Mouse (Mus musculus): ENCODE measurements around the gene Gm48551. TPM values are rescaled to one million over a fixed set of nuclear protein-coding genes. Genes with fewer than 3 reads are reported as not detected.

Gm48551 gene
- polyA plus RNA-seq, 1 experiment from 2014 or later: 4.2 TPM

- Histone ChIP-seq H3K27me3 (peaks cover 20% of the 10 kb centered on the region), H3K9me3 (replicated peaks) (no peaks in the 10 kb centered on the region), H3K4me1 (peaks cover 47% of the 10 kb centered on the region), H3K4me2 (peak overlapping the region; percentile 41), H3K4me3 (0 out of 2 replicates have a peak overlapping the region, but pooled peaks have one; percentile 3), H3K27ac (peak overlapping the region; percentile 68), H3K36me3 (ENCODE audit: poor library complexity, severe bottlenecking) (peaks cover 55% of the 10 kb centered on the region), H3K9ac (peak overlapping the region; percentile 58)
- peak; percentile 75 for ATAC-seq
- 3% methylated on average over 18 of the region's 18 CpGs for WGBS
Observed at GRCm38 (mm10) chr10:81401521-81402226, 17.4 kb downstream of the Gm48551 start.

GRCm38 (mm10) chr10:81402227-81402765 is 18.0 kb downstream of the Gm48551 start:
- Histone ChIP-seq H3K9me3 (replicated peaks) (no peaks in the 10 kb centered on the region), H3K27me3 (peaks cover 26% of the 10 kb centered on the region), H3K9ac (peak overlapping the region; percentile 58), H3K4me1 (peaks cover 53% of the 10 kb centered on the region), H3K36me3 (ENCODE audit: poor library complexity, severe bottlenecking) (peaks cover 60% of the 10 kb centered on the region), H3K4me3 (0 out of 2 replicates have a peak overlapping the region, but pooled peaks have one; percentile 3), H3K4me2 (peak overlapping the region; percentile 41), H3K27ac (peak overlapping the region; percentile 68)
- ATAC-seq: no peak
- WGBS: 19% methylated on average over 7 of the region's 7 CpGs

GRCm38 (mm10) chr10:81403511-81403910 is 19.2 kb downstream of the Gm48551 start:
- WGBS: 57% methylated on average over 10 of the region's 10 CpGs

GRCm38 (mm10) chr10:81404082-81404481 is 19.8 kb downstream of the Gm48551 start:
- Histone ChIP-seq H3K9ac (no peak overlapping the region), H3K27ac (no peak overlapping the region), H3K9me3 (replicated peaks) (no peaks in the 10 kb centered on the region), H3K36me3 (ENCODE audit: poor library complexity, severe bottlenecking) (peaks cover 65% of the 10 kb centered on the region), H3K27me3 (peaks cover 41% of the 10 kb centered on the region), H3K4me1 (peaks cover 69% of the 10 kb centered on the region), H3K4me3 (no peak overlapping the region), H3K4me2 (no peak overlapping the region)
- ATAC-seq: no peak
- WGBS: 23% methylated on average over 9 of the region's 9 CpGs

More at GRCm38 (mm10) chr10:81403511-81403910, 19.2 kb downstream of the Gm48551 start:
- Histone ChIP-seq H3K9me3 (replicated peaks) (no peaks in the 10 kb centered on the region), H3K27me3 (peaks cover 38% of the 10 kb centered on the region), H3K4me3 (no peak overlapping the region), H3K36me3 (ENCODE audit: poor library complexity, severe bottlenecking) (peaks cover 62% of the 10 kb centered on the region), H3K27ac (peak overlapping the region; percentile 40; the same call in 1 of the 2 replicates), H3K4me1 (peaks cover 65% of the 10 kb centered on the region), H3K9ac (peak overlapping the region; percentile 43; the same call in 1 of the 2 replicates), H3K4me2 (no peak overlapping the region)
- ATAC-seq: no peak

- peaks cover 41% of the 10 kb centered on the region for H3K27me3 ChIP-seq
- H3K4me3 ChIP-seq: no peak overlapping the region
- H3K9ac ChIP-seq: no peak overlapping the region
- no peak for ATAC-seq
- peaks cover 59% of the 10 kb centered on the region for H3K36me3 ChIP-seq (ENCODE audit: poor library complexity, severe bottlenecking)
- H3K4me1 ChIP-seq: peaks cover 63% of the 10 kb centered on the region
- 55% methylated on average over 18 of the region's 18 CpGs for whole genome bisulfite sequencing
- H3K4me2 ChIP-seq: no peak overlapping the region
- no peak overlapping the region for H3K27ac ChIP-seq
- no peaks in the 10 kb centered on the region for H3K9me3 ChIP-seq (replicated peaks)
Observed at GRCm38 (mm10) chr10:81404720-81405119, 20.5 kb downstream of the Gm48551 start.

- H3K4me3 ChIP-seq: no peak overlapping the region
- H3K27me3 ChIP-seq: peaks cover 41% of the 10 kb centered on the region
- no peak overlapping the region for H3K4me2 ChIP-seq
- no peaks in the 10 kb centered on the region for H3K9me3 ChIP-seq (replicated peaks)
- ATAC-seq: no peak
- peaks cover 49% of the 10 kb centered on the region for H3K36me3 ChIP-seq (ENCODE audit: poor library complexity, severe bottlenecking)
- no peak overlapping the region for H3K27ac ChIP-seq
- H3K4me1 ChIP-seq: peaks cover 58% of the 10 kb centered on the region
- no peak overlapping the region for H3K9ac ChIP-seq
- WGBS: 37% methylated on average over 13 of the region's 13 CpGs
Observed at GRCm38 (mm10) chr10:81405588-81406201, 21.4 kb downstream of the Gm48551 start.

GRCm38 (mm10) chr10:81406504-81407440 is 22.5 kb downstream of the Gm48551 start:
- peak overlapping the region; percentile 36 for H3K4me2 ChIP-seq
- ATAC-seq: no peak
- 23% methylated on average over 24 of the region's 24 CpGs for WGBS
- H3K9ac ChIP-seq: peak overlapping the region; percentile 30; the same call in 1 of the 2 replicates
- peaks cover 58% of the 10 kb centered on the region for H3K4me1 ChIP-seq
- H3K4me3 ChIP-seq: peak overlapping the region; percentile 18; the same call in 1 of the 2 replicates
- H3K27me3 ChIP-seq: peaks cover 41% of the 10 kb centered on the region
- H3K36me3 ChIP-seq (ENCODE audit: poor library complexity, severe bottlenecking): peaks cover 47% of the 10 kb centered on the region
- H3K27ac ChIP-seq: no peak overlapping the region; the same call in 1 of the 2 replicates
- H3K9me3 ChIP-seq (replicated peaks): no peaks in the 10 kb centered on the region

GRCm38 (mm10) chr10:81407539-81408423 is 23.5 kb downstream of the Gm48551 start:
- Histone ChIP-seq H3K9me3 (replicated peaks) (no peaks in the 10 kb centered on the region), H3K4me3 (peak overlapping the region; percentile 18; the same call in 1 of the 2 replicates), H3K27me3 (peaks cover 41% of the 10 kb centered on the region), H3K4me1 (peaks cover 58% of the 10 kb centered on the region), H3K36me3 (ENCODE audit: poor library complexity, severe bottlenecking) (peaks cover 47% of the 10 kb centered on the region), H3K4me2 (peak overlapping the region; percentile 36), H3K27ac (no peak overlapping the region; the same call in none of the 2 replicates), H3K9ac (peak overlapping the region; percentile 18; the same call in 1 of the 2 replicates)
- WGBS: 27% methylated on average over 31 of the region's 31 CpGs
- ATAC-seq: no peak

GRCm38 (mm10) chr10:81408424-81408729 is 24.1 kb downstream of the Gm48551 start:
- WGBS: 48% methylated on average over 13 of the region's 13 CpGs
- Histone ChIP-seq H3K4me1 (peaks cover 53% of the 10 kb centered on the region), H3K4me3 (no peak overlapping the region), H3K27me3 (peaks cover 41% of the 10 kb centered on the region), H3K27ac (no peak overlapping the region), H3K9me3 (replicated peaks) (no peaks in the 10 kb centered on the region), H3K36me3 (ENCODE audit: poor library complexity, severe bottlenecking) (peaks cover 45% of the 10 kb centered on the region), H3K9ac (no peak overlapping the region), H3K4me2 (no peak overlapping the region)
- no peak for ATAC-seq

GRCm38 (mm10) chr10:81408871-81409291 is 24.6 kb downstream of the Gm48551 start:
- peaks cover 55% of the 10 kb centered on the region for H3K4me1 ChIP-seq
- 19% methylated on average over 9 of the region's 9 CpGs for WGBS
- no peak overlapping the region for H3K4me3 ChIP-seq

More at GRCm38 (mm10) chr10:81408871-81409291, 24.6 kb downstream of the Gm48551 start:
- peak overlapping the region; percentile 7; the same call in 1 of the 2 replicates for H3K4me2 ChIP-seq
- H3K9ac ChIP-seq: no peak overlapping the region
- H3K27me3 ChIP-seq: peaks cover 41% of the 10 kb centered on the region
- H3K27ac ChIP-seq: no peak overlapping the region
- H3K36me3 ChIP-seq (ENCODE audit: poor library complexity, severe bottlenecking): peaks cover 44% of the 10 kb centered on the region
- peak; percentile 28; the same call in 1 of the 2 replicates for ATAC-seq
- no peaks in the 10 kb centered on the region for H3K9me3 ChIP-seq (replicated peaks)

All from forebrain, embryonic 13.5 days (tissue).